Mouse (Mus musculus): ENCODE data around the gene Zxdc. TPM values are rescaled to one million over a fixed set of nuclear protein-coding genes. Genes with fewer than 3 reads are reported as not detected.

Gene Zxdc
- polyA plus RNA-seq, 1 experiment from 2014 or later: 12.6 TPM

- no peak overlapping the region for H3K9ac ChIP-seq
- H3K9me3 ChIP-seq: no peaks in the 10 kb centered on the region
- peaks cover 10% of the 10 kb centered on the region; the same call in 1 of the 2 replicates for H3K27me3 ChIP-seq
- no peak overlapping the region for H3K4me2 ChIP-seq (replicated peaks)
- 76% methylated on average over 14 of the region's 14 CpGs for WGBS
- H3K4me3 ChIP-seq: no peak overlapping the region
- no peak for ATAC-seq (ENCODE audit: insufficient number of reproducible peaks, insufficient read depth, low FRiP score, low TSS enrichment)
- H3K27ac ChIP-seq: no peak overlapping the region
- peaks cover 7% of the 10 kb centered on the region; the same call in 1 of the 2 replicates for H3K4me1 ChIP-seq
- H3K36me3 ChIP-seq: no peaks in the 10 kb centered on the region
Measured at GRCm38 (mm10) chr6:90429911-90430310, 60.6 kb downstream of the Zxdc start.

- Histone ChIP-seq H3K27ac (no peak overlapping the region), H3K9ac (no peak overlapping the region), H3K36me3 (no peaks in the 10 kb centered on the region), H3K4me3 (no peak overlapping the region), H3K4me1 (peaks cover 7% of the 10 kb centered on the region; the same call in 1 of the 2 replicates), H3K9me3 (no peaks in the 10 kb centered on the region), H3K4me2 (replicated peaks) (no peak overlapping the region), H3K27me3 (peaks cover 10% of the 10 kb centered on the region; the same call in 1 of the 2 replicates)
- ATAC-seq (ENCODE audit: insufficient number of reproducible peaks, insufficient read depth, low FRiP score, low TSS enrichment): no peak
- 74% methylated on average over 2 of the region's 2 CpGs for WGBS
Measured at GRCm38 (mm10) chr6:90431487-90431886, 62.2 kb downstream of the Zxdc start.

GRCm38 (mm10) chr6:90434687-90435086 is 65.4 kb downstream of the Zxdc start:
- Histone ChIP-seq H3K9ac (no peak overlapping the region), H3K4me1 (no peaks in the 10 kb centered on the region), H3K27ac (no peak overlapping the region), H3K27me3 (no peaks in the 10 kb centered on the region), H3K36me3 (no peaks in the 10 kb centered on the region), H3K9me3 (no peaks in the 10 kb centered on the region), H3K4me2 (replicated peaks) (no peak overlapping the region), H3K4me3 (no peak overlapping the region)
- no peak for ATAC-seq (ENCODE audit: insufficient number of reproducible peaks, insufficient read depth, low FRiP score, low TSS enrichment)
- WGBS: 61% methylated on average over 3 of the region's 3 CpGs

- Histone ChIP-seq H3K4me2 (replicated peaks) (no peak overlapping the region), H3K9ac (no peak overlapping the region), H3K36me3 (no peaks in the 10 kb centered on the region), H3K9me3 (no peaks in the 10 kb centered on the region), H3K27ac (no peak overlapping the region), H3K4me3 (no peak overlapping the region), H3K27me3 (no peaks in the 10 kb centered on the region), H3K4me1 (no peaks in the 10 kb centered on the region)
- ATAC-seq (ENCODE audit: insufficient number of reproducible peaks, insufficient read depth, low FRiP score, low TSS enrichment): no peak
- 16% methylated on average over 11 of the region's 11 CpGs for WGBS
Measured at GRCm38 (mm10) chr6:90435195-90435618, 65.9 kb downstream of the Zxdc start.

- no peak overlapping the region for H3K27ac ChIP-seq
- no peak for ATAC-seq (ENCODE audit: insufficient number of reproducible peaks, insufficient read depth, low FRiP score, low TSS enrichment)
- H3K9ac ChIP-seq: no peak overlapping the region
- no peaks in the 10 kb centered on the region for H3K9me3 ChIP-seq
- H3K4me1 ChIP-seq: no peaks in the 10 kb centered on the region
- H3K36me3 ChIP-seq: no peaks in the 10 kb centered on the region
- H3K27me3 ChIP-seq: no peaks in the 10 kb centered on the region
- no peak overlapping the region for H3K4me2 ChIP-seq (replicated peaks)
- 80% methylated on average over 10 of the region's 10 CpGs for WGBS
- H3K4me3 ChIP-seq: no peak overlapping the region
Measured at GRCm38 (mm10) chr6:90436192-90436907, 67.1 kb downstream of the Zxdc start.

- no peak for ATAC-seq (ENCODE audit: insufficient number of reproducible peaks, insufficient read depth, low FRiP score, low TSS enrichment)
- Histone ChIP-seq H3K9ac (no peak overlapping the region), H3K4me2 (replicated peaks) (no peak overlapping the region), H3K4me3 (no peak overlapping the region), H3K27me3 (no peaks in the 10 kb centered on the region), H3K36me3 (no peaks in the 10 kb centered on the region), H3K27ac (no peak overlapping the region), H3K4me1 (no peaks in the 10 kb centered on the region), H3K9me3 (no peaks in the 10 kb centered on the region)
- 83% methylated on average over 3 of the region's 3 CpGs for WGBS
Measured at GRCm38 (mm10) chr6:90437041-90437440, 67.7 kb downstream of the Zxdc start.

GRCm38 (mm10) chr6:90446883-90447282 is 77.6 kb downstream of the Zxdc start:
- ATAC-seq (ENCODE audit: insufficient number of reproducible peaks, insufficient read depth, low FRiP score, low TSS enrichment): no peak
- Histone ChIP-seq H3K36me3 (no peaks in the 10 kb centered on the region), H3K4me2 (replicated peaks) (no peak overlapping the region), H3K9ac (no peak overlapping the region), H3K4me3 (no peak overlapping the region), H3K4me1 (no peaks in the 10 kb centered on the region), H3K9me3 (no peaks in the 10 kb centered on the region), H3K27ac (no peak overlapping the region), H3K27me3 (no peaks in the 10 kb centered on the region)
- WGBS: 44% methylated on average over 4 of the region's 4 CpGs

GRCm38 (mm10) chr6:90450179-90450578 is 80.9 kb downstream of the Zxdc start:
- H3K9me3 ChIP-seq: no peaks in the 10 kb centered on the region
- H3K36me3 ChIP-seq: no peaks in the 10 kb centered on the region
- no peak overlapping the region for H3K4me3 ChIP-seq
- H3K9ac ChIP-seq: no peak overlapping the region
- 27% methylated on average over 7 of the region's 7 CpGs for WGBS
- H3K4me2 ChIP-seq (replicated peaks): no peak overlapping the region
- no peaks in the 10 kb centered on the region for H3K27me3 ChIP-seq
- H3K27ac ChIP-seq: no peak overlapping the region
- no peaks in the 10 kb centered on the region for H3K4me1 ChIP-seq
- ATAC-seq (ENCODE audit: insufficient number of reproducible peaks, insufficient read depth, low FRiP score, low TSS enrichment): no peak

GRCm38 (mm10) chr6:90450697-90451096 is 81.4 kb downstream of the Zxdc start:
- Histone ChIP-seq H3K27ac (no peak overlapping the region), H3K9ac (no peak overlapping the region), H3K27me3 (no peaks in the 10 kb centered on the region), H3K36me3 (no peaks in the 10 kb centered on the region), H3K4me1 (no peaks in the 10 kb centered on the region), H3K9me3 (no peaks in the 10 kb centered on the region), H3K4me2 (replicated peaks) (no peak overlapping the region), H3K4me3 (no peak overlapping the region)
- no peak for ATAC-seq (ENCODE audit: insufficient number of reproducible peaks, insufficient read depth, low FRiP score, low TSS enrichment)
- WGBS: 74% methylated on average over 5 of the region's 5 CpGs

- no peak for ATAC-seq (ENCODE audit: insufficient number of reproducible peaks, insufficient read depth, low FRiP score, low TSS enrichment)
- 79% methylated on average over 5 of the region's 5 CpGs for WGBS
- Histone ChIP-seq H3K9me3 (no peaks in the 10 kb centered on the region), H3K4me3 (no peak overlapping the region), H3K4me2 (replicated peaks) (no peak overlapping the region), H3K9ac (no peak overlapping the region), H3K36me3 (no peaks in the 10 kb centered on the region), H3K27ac (no peak overlapping the region), H3K27me3 (no peaks in the 10 kb centered on the region), H3K4me1 (no peaks in the 10 kb centered on the region)
Measured at GRCm38 (mm10) chr6:90451512-90451911, 82.2 kb downstream of the Zxdc start.

- H3K4me2 ChIP-seq (replicated peaks): no peak overlapping the region
- no peak for ATAC-seq (ENCODE audit: insufficient number of reproducible peaks, insufficient read depth, low FRiP score, low TSS enrichment)
Measured at GRCm38 (mm10) chr6:90452603-90453002, 83.3 kb downstream of the Zxdc start.

More at GRCm38 (mm10) chr6:90452603-90453002, 83.3 kb downstream of the Zxdc start:
- Histone ChIP-seq H3K9me3 (no peaks in the 10 kb centered on the region), H3K36me3 (no peaks in the 10 kb centered on the region), H3K27me3 (no peaks in the 10 kb centered on the region), H3K4me1 (no peaks in the 10 kb centered on the region), H3K4me3 (no peak overlapping the region), H3K9ac (no peak overlapping the region), H3K27ac (no peak overlapping the region)

Data from embryonic facial prominence, embryonic 12.5 days (tissue).